Mouse (Mus musculus) ovary, postnatal 36 days (tissue): ENCODE data around the gene Pgk1.
"Not testable (repeated sequence)": the region's sequence is repeated elsewhere in the genome, so short reads cannot be mapped to it uniquely, and the experiment has no call there.

Experiments used
- DNase-seq: peaks from one replicate; pipeline ENCODE4 v3.0.0; 2022; ENCODE audit warnings: low spot score, mixed read lengths

Pgk1 gene

GRCm38 (mm10) chrX:106186713-106187649 lies at the start of gene Pgk1:
Pgk1 (plus strand) TSS chrX:106187100.
- DNase-seq = peak; percentile 82

GRCm38 (mm10) chrX:106139309-106140070 lies 47.4 kb upstream of the Pgk1 start:
- DNase-seq = no peak

- no peak for DNase-seq
These were observed 44.0 kb upstream of the Pgk1 start, which contains the start of gene Tlr13 for GRCm38 (mm10) chrX:106142936-106143335. Tlr13 (plus strand) TSS chrX:106143204.

- DNase-seq = no peak
These were observed 38.7 kb upstream of the Pgk1 start for GRCm38 (mm10) chrX:106148185-106148584.

- DNase-seq = no peak
These were observed 37.4 kb upstream of the Pgk1 start for GRCm38 (mm10) chrX:106149460-106149859.

GRCm38 (mm10) chrX:106154180-106154586 lies 32.7 kb upstream of the Pgk1 start:
- DNase-seq = no peak

- no peak for DNase-seq
These were observed 31.0 kb upstream of the Pgk1 start for GRCm38 (mm10) chrX:106155892-106156291.

GRCm38 (mm10) chrX:106163995-106164394 lies 22.9 kb upstream of the Pgk1 start:
- no peak for DNase-seq

GRCm38 (mm10) chrX:106164555-106164954 lies 22.3 kb upstream of the Pgk1 start:
- DNase-seq = no peak

GRCm38 (mm10) chrX:106165089-106165488 lies 21.8 kb upstream of the Pgk1 start:
- DNase-seq = no peak

- DNase-seq = peak; percentile 45
These were observed 15.6 kb upstream of the Pgk1 start for GRCm38 (mm10) chrX:106171106-106171852.

- DNase-seq = no peak
These were observed 15.1 kb upstream of the Pgk1 start for GRCm38 (mm10) chrX:106171853-106172154.

GRCm38 (mm10) chrX:106176331-106176730 lies 10.6 kb upstream of the Pgk1 start:
- no peak for DNase-seq

GRCm38 (mm10) chrX:106184279-106184678 lies 2.6 kb upstream of the Pgk1 start:
- no peak for DNase-seq

GRCm38 (mm10) chrX:106185706-106186105 lies 1.2 kb upstream of the Pgk1 start:
- no peak for DNase-seq

GRCm38 (mm10) chrX:106187737-106188136 lies 837 bp downstream of the Pgk1 start:
- DNase-seq = peak; percentile 5

GRCm38 (mm10) chrX:106189356-106189755 lies 2.5 kb downstream of the Pgk1 start:
- no peak for DNase-seq

GRCm38 (mm10) chrX:106190091-106190490 lies 3.2 kb downstream of the Pgk1 start:
- no peak for DNase-seq

- DNase-seq = not testable (repeated sequence)
These were observed 7.5 kb downstream of the Pgk1 start for GRCm38 (mm10) chrX:106194361-106194760.

GRCm38 (mm10) chrX:106197308-106197707 lies 10.4 kb downstream of the Pgk1 start:
- no peak for DNase-seq

GRCm38 (mm10) chrX:106198904-106199303 lies 12.0 kb downstream of the Pgk1 start:
- no peak for DNase-seq

- no peak for DNase-seq
These were observed 22.2 kb downstream of the Pgk1 start for GRCm38 (mm10) chrX:106209100-106209499.
